Mouse (Mus musculus) embryonic facial prominence, embryonic 12.5 days (tissue): ENCODE measurements around the gene Hormad1. TPM values are rescaled to one million over a fixed set of nuclear protein-coding genes. Genes with fewer than 3 reads are reported as not detected.
"Not testable (repeated sequence)": the region's sequence is repeated elsewhere in the genome, so short reads cannot be mapped to it uniquely, and the experiment has no call there.

ENCODE experiments used
- ATAC-seq: fragments of 200-750 bp; cut with Nextera tagmentation; 2 replicates; pipeline ENCODE4 v1.8.0; 2017; ENCODE audit not compliant: insufficient number of reproducible peaks, insufficient read depth, low FRiP score, low TSS enrichment
- H3K27ac ChIP-seq: fragments of 300-500 bp; sonication (generic); 2 replicates; pipeline ENCODE4 v1.5.1; 2016; ENCODE audit warnings: mild to moderate bottlenecking
- H3K27me3 ChIP-seq: fragments of 300-500 bp; sonication (generic); 2 replicates; pipeline ENCODE4 v1.6.1; 2016; ENCODE audit warnings: mild to moderate bottlenecking, moderate library complexity
- H3K36me3 ChIP-seq: fragments of 300-500 bp; sonication (generic); 2 replicates; pipeline ENCODE4 v1.6.1; 2016; ENCODE audit warnings: mild to moderate bottlenecking
- H3K4me1 ChIP-seq: fragments of 300-500 bp; sonication (generic); 2 replicates; pipeline ENCODE4 v1.6.1; 2016
- H3K4me2 ChIP-seq: fragments of 300-500 bp; sonication (generic); replicated peaks from 2 replicates; pipeline ENCODE4 v1.6.1; 2016; ENCODE audit warnings: mild to moderate bottlenecking, moderate library complexity
- H3K4me3 ChIP-seq: fragments of 300-500 bp; sonication (generic); 2 replicates; pipeline ENCODE4 v1.5.1; 2016; ENCODE audit warnings: mild to moderate bottlenecking
- H3K9ac ChIP-seq: fragments of 300-500 bp; sonication (generic); 2 replicates; pipeline ENCODE4 v1.6.1; 2016; ENCODE audit warnings: mild to moderate bottlenecking, moderate library complexity
- H3K9me3 ChIP-seq: fragments of 300-500 bp; sonication (generic); 2 replicates; pipeline ENCODE4 v1.6.1; 2016; ENCODE audit warnings: mild to moderate bottlenecking, moderate library complexity
- WGBS: fragments of 180-500 bp; shearing (Covaris S2); methylation state at CpG from one replicate; pipeline ENCODE4 v1.1.7; 2016; 5-methylcytosine and 5-hydroxymethylcytosine counted together
- polyA plus RNA-seq: library from polyadenylated mRNA; unstranded; fragments of >200 nt; fragmentation: Nextera tagmentation; extraction: Ambion mirVana; gene quantifications from 2 replicates; pipeline ENCODE4 v1.2.1, GENCODE M21; 2016

Hormad1 gene
- polyA plus RNA-seq, 1 experiment from 2014 or later = not detected

GRCm38 (mm10) chr3:95623991-95624515 lies 64.6 kb downstream of the Hormad1 start:
- H3K9me3 ChIP-seq, ATAC-seq, H3K4me1 ChIP-seq, H3K27me3 ChIP-seq: not testable (repeated sequence)
- H3K27ac ChIP-seq = peak overlapping the region; percentile 80; the same call in 1 of the 2 replicates
- peak overlapping the region; percentile 63; the same call in 1 of the 2 replicates for H3K4me3 ChIP-seq
- 0 out of 2 replicates have a peak overlapping the region, but pooled peaks have one; percentile 33 for H3K9ac ChIP-seq
- WGBS = 69% methylated on average over 5 of the region's 5 CpGs
- H3K4me2 ChIP-seq = peak overlapping the region; percentile 47
- peaks cover 26% of the 10 kb centered on the region for H3K36me3 ChIP-seq

GRCm38 (mm10) chr3:95624628-95625503 lies 65.4 kb downstream of the Hormad1 start, which contains the start of gene Ensa:
Gene Ensa (plus strand): TSS chr3:95624993.
- peak; percentile 99 for ATAC-seq
- Histone ChIP-seq H3K27me3 (no peaks in the 10 kb centered on the region), H3K27ac (peak within 1 kb of the TSS; percentile 85)

GRCm38 (mm10) chr3:95627763-95628162 lies 68.3 kb downstream of the Hormad1 start:
- Histone ChIP-seq H3K27me3 (no peaks in the 10 kb centered on the region), H3K9ac (no peak overlapping the region), H3K4me1 (peaks cover 8% of the 10 kb centered on the region; the same call in 1 of the 2 replicates), H3K9me3 (no peaks in the 10 kb centered on the region), H3K4me2 (no peak overlapping the region), H3K36me3 (peaks cover 57% of the 10 kb centered on the region), H3K27ac (no peak overlapping the region), H3K4me3 (no peak overlapping the region)
- 85% methylated on average over 5 of the region's 5 CpGs for WGBS
- no peak for ATAC-seq

More at GRCm38 (mm10) chr3:95624628-95625503, 65.4 kb downstream of the Hormad1 start, which contains the start of gene Ensa:
- Histone ChIP-seq H3K9me3 (no peaks in the 10 kb centered on the region), H3K4me1 (peaks cover 8% of the 10 kb centered on the region; the same call in 1 of the 2 replicates), H3K4me2 (peak within 1 kb of the TSS; percentile 54), H3K4me3 (peak within 1 kb of the TSS; percentile 63), H3K36me3 (peaks cover 34% of the 10 kb centered on the region), H3K9ac (peak within 1 kb of the TSS; percentile 70)
- under 1% methylated on average over 44 of the region's 44 CpGs for WGBS

- H3K9ac ChIP-seq = no peak overlapping the region
- no peaks in the 10 kb centered on the region for H3K27me3 ChIP-seq
- no peak for ATAC-seq
- no peak overlapping the region for H3K27ac ChIP-seq
- peaks cover 75% of the 10 kb centered on the region for H3K36me3 ChIP-seq
- H3K4me2 ChIP-seq = no peak overlapping the region
- H3K4me1 ChIP-seq = peaks cover 8% of the 10 kb centered on the region; the same call in 1 of the 2 replicates
- 81% methylated on average over 4 of the region's 4 CpGs for WGBS
- no peak overlapping the region for H3K4me3 ChIP-seq
- H3K9me3 ChIP-seq = no peaks in the 10 kb centered on the region
These were observed 70.3 kb downstream of the Hormad1 start for GRCm38 (mm10) chr3:95629755-95630154.

- WGBS = 78% methylated on average over 3 of the region's 3 CpGs
- H3K27ac ChIP-seq = no peak overlapping the region
- peaks cover 86% of the 10 kb centered on the region for H3K36me3 ChIP-seq
- H3K4me1 ChIP-seq = peaks cover 6% of the 10 kb centered on the region; the same call in 1 of the 2 replicates
- ATAC-seq = no peak
- H3K9ac ChIP-seq = no peak overlapping the region
- no peaks in the 10 kb centered on the region for H3K27me3 ChIP-seq
- H3K4me2 ChIP-seq = no peak overlapping the region
- H3K4me3 ChIP-seq = no peak overlapping the region
- H3K9me3 ChIP-seq = no peaks in the 10 kb centered on the region
These were observed 71.4 kb downstream of the Hormad1 start for GRCm38 (mm10) chr3:95630856-95631255.

GRCm38 (mm10) chr3:95631304-95631703 lies 71.8 kb downstream of the Hormad1 start:
- Histone ChIP-seq H3K4me1 (peaks cover 1% of the 10 kb centered on the region; the same call in 1 of the 2 replicates), H3K9ac (no peak overlapping the region), H3K27ac (no peak overlapping the region), H3K4me3 (no peak overlapping the region), H3K27me3 (no peaks in the 10 kb centered on the region), H3K9me3 (no peaks in the 10 kb centered on the region), H3K4me2 (no peak overlapping the region), H3K36me3 (peaks cover 90% of the 10 kb centered on the region)
- WGBS = 83% methylated on average over 6 of the region's 6 CpGs
- no peak for ATAC-seq

- WGBS = 73% methylated on average over 12 of the region's 12 CpGs
- Histone ChIP-seq H3K4me2 (no peak overlapping the region), H3K27ac (no peak overlapping the region), H3K4me3 (no peak overlapping the region), H3K36me3 (peaks cover 96% of the 10 kb centered on the region), H3K4me1 (no peaks in the 10 kb centered on the region), H3K9me3 (no peaks in the 10 kb centered on the region), H3K27me3 (no peaks in the 10 kb centered on the region), H3K9ac (no peak overlapping the region)
- no peak for ATAC-seq
These were observed 73.4 kb downstream of the Hormad1 start for GRCm38 (mm10) chr3:95632648-95633588.

- Histone ChIP-seq H3K36me3 (peaks cover 90% of the 10 kb centered on the region), H3K27me3 (no peaks in the 10 kb centered on the region), H3K9me3 (no peaks in the 10 kb centered on the region), H3K4me3 (no peak overlapping the region), H3K27ac (no peak overlapping the region), H3K9ac (no peak overlapping the region), H3K4me1 (no peaks in the 10 kb centered on the region), H3K4me2 (no peak overlapping the region)
- ATAC-seq = no peak
- WGBS = 74% methylated on average over 4 of the region's 4 CpGs
These were observed 76.2 kb downstream of the Hormad1 start for GRCm38 (mm10) chr3:95635636-95636035.

GRCm38 (mm10) chr3:95636072-95636471 lies 76.6 kb downstream of the Hormad1 start:
- no peaks in the 10 kb centered on the region for H3K9me3 ChIP-seq
- no peak overlapping the region for H3K27ac ChIP-seq
- no peaks in the 10 kb centered on the region for H3K4me1 ChIP-seq
- no peak overlapping the region for H3K4me2 ChIP-seq
- 86% methylated on average over 4 of the region's 4 CpGs for WGBS
- H3K27me3 ChIP-seq = no peaks in the 10 kb centered on the region
- peaks cover 85% of the 10 kb centered on the region for H3K36me3 ChIP-seq
- ATAC-seq = no peak
- H3K4me3 ChIP-seq = no peak overlapping the region
- no peak overlapping the region for H3K9ac ChIP-seq
